Mouse (Mus musculus) liver, embryonic 16.5 days (tissue): ENCODE results near the gene Lpin2. TPM values are rescaled to one million over a fixed set of nuclear protein-coding genes. Genes with fewer than 3 reads are reported as not detected.

Experiments
- ATAC-seq: fragments of 200-750 bp; cut with Nextera tagmentation; 2 replicates; pipeline ENCODE4 v1.8.0; 2017; ENCODE audit warnings: low read depth, mild to moderate bottlenecking, moderate number of reproducible peaks, moderate library complexity
- H3K27ac ChIP-seq: fragments of 300-500 bp; sonication (generic); 2 replicates; pipeline ENCODE4 v1.5.1; 2014; ENCODE audit warnings: mild to moderate bottlenecking, low read length
- H3K27me3 ChIP-seq: fragments of 300-500 bp; sonication (generic); 2 replicates; pipeline ENCODE4 v1.6.1; 2014; ENCODE audit warnings: low read depth, low read length, mixed read lengths; ENCODE audit not compliant: control insufficient read depth, insufficient read depth
- H3K36me3 ChIP-seq: fragments of 300-500 bp; sonication (generic); 2 replicates; pipeline ENCODE4 v1.6.1; 2014; ENCODE audit warnings: mild to moderate bottlenecking; ENCODE audit not compliant: control insufficient read depth, insufficient read depth
- H3K4me1 ChIP-seq: fragments of 300-500 bp; sonication (generic); 2 replicates; pipeline ENCODE4 v1.6.1; 2014; ENCODE audit warnings: low read depth, low read length, mixed read lengths; ENCODE audit not compliant: control insufficient read depth
- H3K4me2 ChIP-seq: fragments of 300-500 bp; sonication (generic); 2 replicates; pipeline ENCODE4 v1.6.1; 2014; ENCODE audit warnings: low read depth, low read length, mixed read lengths
- H3K4me3 ChIP-seq: fragments of 300-500 bp; sonication (generic); 2 replicates; pipeline ENCODE4 v1.5.1; 2014; ENCODE audit warnings: low read depth, mild to moderate bottlenecking, low read length
- H3K9ac ChIP-seq: fragments of 300-500 bp; sonication (generic); 2 replicates; pipeline ENCODE4 v1.6.1; 2014; ENCODE audit warnings: low read depth, low read length
- H3K9me3 ChIP-seq: fragments of 300-500 bp; sonication (generic); replicated peaks from 2 replicates; pipeline ENCODE4 v1.6.1; 2016; ENCODE audit warnings: low read length; ENCODE audit not compliant: control insufficient read depth
- WGBS: fragments of 180-500 bp; shearing (Covaris S2); extraction: QIAGEN DNeasy Blood & Tissue Kit; methylation state at CpG from one replicate; pipeline ENCODE4 v1.1.7; 2014; ENCODE audit not compliant: insufficient replicate concordance; 5-methylcytosine and 5-hydroxymethylcytosine counted together
- polyA plus RNA-seq: library from polyadenylated mRNA; unstranded; fragments of >200 nt; fragmentation: Nextera tagmentation; extraction: Ambion mirVana; gene quantifications from 2 replicates; pipeline ENCODE4 v1.2.1, GENCODE M21; 2015

The Lpin2 gene
- polyA plus RNA-seq, 1 experiment from 2014 or later, result 51.5 TPM

- Histone ChIP-seq H3K9ac (no peak overlapping the region), H3K27ac (no peak overlapping the region), H3K36me3 (peaks cover 39% of the 10 kb centered on the region), H3K4me2 (no peak overlapping the region), H3K27me3 (no peaks in the 10 kb centered on the region), H3K4me3 (no peak overlapping the region), H3K4me1 (peaks cover 15% of the 10 kb centered on the region), H3K9me3 (no peaks in the 10 kb centered on the region)
- 73% methylated on average over 9 of the region's 9 CpGs for WGBS
- ATAC-seq, result no peak
Observed at GRCm38 (mm10) chr17:71227128-71227895, 45.0 kb downstream of the Lpin2 start.

DNA sequence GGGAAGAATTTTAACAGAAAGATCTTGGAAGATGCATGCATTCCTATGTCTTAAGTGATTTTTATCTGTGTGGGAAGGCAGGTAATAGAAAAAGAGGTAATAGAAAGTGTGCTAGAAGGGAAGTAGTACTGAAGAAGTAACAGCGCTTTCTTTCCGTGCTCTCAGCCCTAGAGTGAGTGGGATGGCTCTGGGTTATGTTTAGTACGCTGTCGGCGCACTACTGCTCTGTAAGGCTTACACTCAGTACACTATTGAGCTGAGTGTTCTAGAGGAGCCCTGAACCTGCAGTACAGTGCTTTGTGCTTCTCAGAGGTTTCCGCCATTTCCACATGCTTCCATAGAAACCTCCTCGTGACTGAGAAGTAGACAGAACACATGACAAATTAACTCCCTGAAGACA is 46.3 kb downstream of the Lpin2 start:
- no peak overlapping the region for H3K27ac ChIP-seq
- H3K36me3 ChIP-seq, result peaks cover 44% of the 10 kb centered on the region
- H3K4me1 ChIP-seq, result peaks cover 13% of the 10 kb centered on the region
- H3K9ac ChIP-seq, result no peak overlapping the region
- no peaks in the 10 kb centered on the region for H3K9me3 ChIP-seq
- no peak for ATAC-seq
- no peak overlapping the region for H3K4me3 ChIP-seq
- WGBS, result 87% methylated on average over 7 of the region's 7 CpGs
- H3K4me2 ChIP-seq, result no peak overlapping the region
- no peaks in the 10 kb centered on the region for H3K27me3 ChIP-seq

DNA sequence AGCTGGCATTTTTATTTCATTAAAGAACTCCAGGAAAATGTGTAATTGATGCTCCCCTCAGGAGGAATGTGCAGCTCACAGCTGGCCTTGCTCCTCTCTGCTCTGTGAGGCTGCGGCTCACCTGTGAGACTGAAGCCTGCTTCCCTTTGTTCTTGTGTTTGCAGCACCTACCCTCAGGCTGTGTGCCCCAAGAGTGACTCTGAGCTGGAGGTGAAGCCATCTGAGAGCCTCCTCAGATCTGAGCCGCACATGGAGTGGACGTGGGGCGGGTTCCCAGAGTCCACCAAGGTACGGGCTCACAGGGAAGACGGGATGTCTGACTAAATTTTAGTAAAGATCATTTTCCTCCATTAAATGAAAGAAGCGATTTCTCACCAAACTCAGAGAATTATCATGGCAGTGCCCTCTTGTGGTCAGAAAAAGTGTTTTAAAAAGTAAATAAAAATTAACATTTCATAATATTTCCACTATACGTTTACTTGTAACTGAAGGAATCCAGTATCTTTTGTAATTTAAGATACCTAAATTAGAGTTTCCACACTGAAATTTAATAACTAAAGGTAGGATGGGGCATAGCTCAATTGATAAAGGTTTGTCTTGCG is 47.8 kb downstream of the Lpin2 start:
- Histone ChIP-seq H3K27ac (peak overlapping the region; percentile 43; the same call in 1 of the 2 replicates), H3K4me3 (no peak overlapping the region), H3K9ac (no peak overlapping the region), H3K27me3 (no peaks in the 10 kb centered on the region), H3K36me3 (peaks cover 48% of the 10 kb centered on the region), H3K4me1 (peaks cover 14% of the 10 kb centered on the region), H3K4me2 (no peak overlapping the region), H3K9me3 (no peaks in the 10 kb centered on the region)
- WGBS, result 75% methylated on average over 9 of the region's 9 CpGs
- no peak for ATAC-seq

DNA sequence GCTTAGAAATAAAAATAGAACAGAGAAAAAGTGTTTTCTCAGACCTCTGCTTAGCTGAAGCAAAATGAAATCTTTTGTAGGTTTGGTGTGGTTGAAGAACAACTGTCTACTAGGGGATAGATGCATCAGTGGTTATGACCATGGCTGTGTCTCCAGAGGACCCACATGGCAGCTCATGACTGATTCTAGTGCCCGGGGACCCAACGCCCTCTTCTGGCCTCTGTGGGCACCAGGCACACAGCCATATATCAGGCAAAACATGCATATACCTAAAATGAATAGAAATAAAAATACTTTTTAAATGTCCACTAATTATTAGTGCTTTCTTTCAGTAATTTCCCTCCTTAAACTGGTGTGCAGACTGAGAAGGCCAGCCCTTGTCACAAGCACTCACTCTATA is 49.6 kb downstream of the Lpin2 start:
- no peak overlapping the region for H3K4me2 ChIP-seq

DNA sequence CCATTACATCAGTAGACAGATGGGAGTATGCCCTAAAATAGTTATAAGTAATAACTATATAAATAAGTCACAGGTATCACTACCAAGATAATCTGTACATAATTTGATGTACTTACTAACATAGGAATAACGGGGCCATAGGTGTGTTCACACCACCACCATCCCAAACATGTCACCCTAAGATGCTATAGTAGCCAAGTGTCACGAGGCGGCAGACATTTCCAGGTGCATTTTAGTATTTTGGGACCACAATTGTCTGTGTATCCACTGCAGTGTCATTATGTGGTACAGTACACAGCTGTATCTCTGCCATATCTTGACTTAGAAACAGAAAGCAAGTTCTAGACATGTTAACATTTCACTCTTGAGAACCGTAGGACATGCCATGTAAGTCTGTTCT is 50.9 kb downstream of the Lpin2 start:
- peaks cover 58% of the 10 kb centered on the region for H3K36me3 ChIP-seq

More for the DNA sequence above, 49.6 kb downstream of the Lpin2 start:
- H3K4me3 ChIP-seq, result no peak overlapping the region
- no peak overlapping the region for H3K9ac ChIP-seq
- peaks cover 27% of the 10 kb centered on the region for H3K4me1 ChIP-seq
- no peaks in the 10 kb centered on the region for H3K9me3 ChIP-seq
- H3K27ac ChIP-seq, result no peak overlapping the region
- no peaks in the 10 kb centered on the region for H3K27me3 ChIP-seq
- no peak for ATAC-seq
- H3K36me3 ChIP-seq, result peaks cover 54% of the 10 kb centered on the region
- 84% methylated on average over 2 of the region's 2 CpGs for WGBS

GRCm38 (mm10) chr17:71234041-71234594 is 51.8 kb downstream of the Lpin2 start:
- ATAC-seq, result no peak
- Histone ChIP-seq H3K4me2 (no peak overlapping the region), H3K9me3 (no peaks in the 10 kb centered on the region), H3K4me3 (no peak overlapping the region), H3K36me3 (peaks cover 64% of the 10 kb centered on the region), H3K27ac (peak overlapping the region; percentile 78), H3K4me1 (peaks cover 48% of the 10 kb centered on the region), H3K27me3 (no peaks in the 10 kb centered on the region), H3K9ac (no peak overlapping the region)
- 89% methylated on average over 12 of the region's 12 CpGs for WGBS

More for the DNA sequence above, 50.9 kb downstream of the Lpin2 start:
- Histone ChIP-seq H3K9me3 (no peaks in the 10 kb centered on the region), H3K4me1 (peaks cover 39% of the 10 kb centered on the region), H3K27ac (peak overlapping the region; percentile 78), H3K4me2 (no peak overlapping the region), H3K9ac (no peak overlapping the region), H3K4me3 (no peak overlapping the region), H3K27me3 (no peaks in the 10 kb centered on the region)
- no peak for ATAC-seq
- WGBS, result 88% methylated on average over 4 of the region's 4 CpGs

DNA sequence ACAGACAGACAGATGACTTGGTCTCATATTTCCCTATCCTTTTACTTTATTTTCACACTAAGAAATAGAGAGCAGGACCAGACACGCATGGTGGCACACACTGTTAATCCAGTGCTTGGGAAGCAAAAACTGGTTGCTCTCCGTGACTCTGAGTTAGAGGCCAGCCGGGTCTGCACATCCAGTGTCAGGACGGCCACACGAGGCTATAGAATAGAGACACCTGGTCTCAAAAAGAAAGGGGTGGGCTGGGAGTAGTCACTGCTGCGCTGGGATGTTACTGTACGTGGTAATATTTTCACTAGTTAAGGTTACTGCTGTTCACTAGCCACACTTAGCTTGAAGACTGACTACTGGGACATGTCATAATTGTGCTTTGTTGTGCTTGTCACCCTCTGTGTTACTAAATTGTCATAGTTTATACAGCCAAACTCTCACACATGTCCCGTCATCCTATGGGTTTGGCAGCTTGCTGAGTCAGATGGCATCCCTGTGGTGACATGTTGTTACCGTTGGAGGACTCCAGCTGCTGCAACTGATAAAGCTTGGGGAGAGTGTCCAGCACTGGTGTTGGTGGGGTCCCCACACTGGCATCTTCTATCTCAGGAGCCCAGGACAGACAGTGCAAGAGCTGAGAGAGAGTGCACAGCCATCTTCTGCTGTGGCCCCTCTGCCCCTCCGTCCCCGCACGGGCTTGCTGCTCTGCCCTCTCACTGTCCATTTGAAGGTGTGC is 53.0 kb downstream of the Lpin2 start:
- peak overlapping the region; percentile 61 for H3K9ac ChIP-seq
- peak overlapping the region; percentile 97 for H3K27ac ChIP-seq
- peak overlapping the region; percentile 37 for H3K4me3 ChIP-seq
- H3K27me3 ChIP-seq, result no peaks in the 10 kb centered on the region
- peak overlapping the region; percentile 59 for H3K4me2 ChIP-seq
- peaks cover 54% of the 10 kb centered on the region for H3K4me1 ChIP-seq
- ATAC-seq, result peak; percentile 99
- H3K9me3 ChIP-seq, result no peaks in the 10 kb centered on the region
- peaks cover 62% of the 10 kb centered on the region for H3K36me3 ChIP-seq
- WGBS, result 30% methylated on average over 12 of the region's 12 CpGs

DNA sequence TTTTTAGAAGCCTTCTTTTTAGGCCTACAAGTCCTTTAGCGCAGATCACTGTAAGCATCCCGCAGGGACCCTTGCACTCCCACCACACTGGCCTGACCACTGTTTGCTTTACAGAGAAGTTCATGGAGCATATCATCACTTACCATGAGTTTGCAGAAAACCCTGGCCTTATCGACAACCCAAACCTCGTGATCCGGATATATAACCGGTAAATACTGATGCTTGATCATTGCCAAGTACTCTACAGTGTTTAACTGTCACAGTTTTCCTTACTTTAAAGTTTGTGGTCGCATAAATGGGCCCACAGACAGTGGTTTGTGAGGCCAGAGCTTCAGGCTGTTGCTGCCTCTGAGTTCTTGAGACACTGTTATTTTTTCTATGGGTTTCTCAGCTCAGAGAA is 56.1 kb downstream of the Lpin2 start:
- no peaks in the 10 kb centered on the region for H3K9me3 ChIP-seq
- peak overlapping the region; percentile 46; the same call in 1 of the 2 replicates for H3K9ac ChIP-seq
- H3K4me1 ChIP-seq, result peaks cover 53% of the 10 kb centered on the region
- 0 out of 2 replicates have a peak overlapping the region, but pooled peaks have one; percentile 5 for H3K4me3 ChIP-seq
- H3K36me3 ChIP-seq, result peaks cover 69% of the 10 kb centered on the region
- peak overlapping the region; percentile 42 for H3K4me2 ChIP-seq
- H3K27me3 ChIP-seq, result no peaks in the 10 kb centered on the region
- ATAC-seq, result peak; percentile 46
- peak overlapping the region; percentile 87 for H3K27ac ChIP-seq
- 27% methylated on average over 7 of the region's 7 CpGs for WGBS
